11 mouse cellular contexts compared by ENCODE assay signal in the genomic region with DNA sequence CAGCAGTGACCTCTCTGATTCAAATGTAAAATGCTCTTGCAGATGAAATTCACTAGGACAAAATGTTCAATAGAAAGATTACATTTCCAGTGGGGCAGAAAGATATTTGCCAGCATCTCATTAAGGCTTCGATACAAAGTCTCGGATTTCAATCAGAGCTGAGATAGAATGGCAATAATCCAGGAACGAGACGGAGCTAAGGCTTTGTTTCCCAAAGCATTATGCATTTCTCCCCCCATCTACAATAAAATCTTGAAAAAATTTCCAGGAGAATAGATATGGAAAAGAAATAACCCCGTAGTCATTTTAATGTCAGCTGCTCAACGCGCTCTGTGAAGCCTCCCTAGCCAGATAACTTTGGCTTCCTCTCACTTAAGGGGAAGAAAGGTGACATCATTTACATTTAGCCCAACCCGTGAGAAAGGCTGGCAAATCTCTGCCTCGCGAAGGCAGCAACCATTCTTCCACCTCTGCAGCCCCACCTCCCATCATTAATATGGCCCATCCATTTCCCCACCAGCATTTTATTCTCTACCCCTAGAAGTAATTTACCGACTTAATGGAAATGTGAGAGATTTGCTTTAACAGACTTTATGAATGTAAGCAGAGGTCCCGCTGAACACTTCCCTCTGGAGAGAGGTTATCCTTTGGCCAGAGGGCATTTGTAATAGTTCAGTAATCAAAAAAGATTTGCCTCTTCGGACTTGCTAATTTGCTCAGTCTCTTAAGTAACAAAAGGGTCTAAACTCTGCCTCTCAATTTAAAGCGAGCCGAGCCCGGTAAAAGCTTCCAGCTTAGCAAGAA. TPM values are rescaled to one million over a fixed set of nuclear protein-coding genes. Genes with fewer than 3 reads are reported as not detected.
DNase-seq lines count a peak whose midpoint lies in the region; ATAC-seq lines count a peak whose summit lies in the region.
"Had no signal": no experiment of that assay in that cellular context is flagged by ENCODE, and none has a peak within 500 bp of the region (broad histone marks: within the 10 kb centered on the region; RNA-seq: fewer than 3 reads in every experiment).

No protein-coding gene starts in this region.

- H3K9ac ChIP-seq in heart, embryonic 14.5 days (ENCODE audit: low read length) = no peak overlapping the region
- H3K9ac ChIP-seq in forebrain, embryonic 11.5 days (ENCODE audit: low read length) = peak overlapping the region; percentile 5

- H3K4me2 ChIP-seq in heart, embryonic 14.5 days (ENCODE audit: low read length) = peak overlapping the region; percentile 50
- peak overlapping the region; percentile 50 for H3K4me2 ChIP-seq in forebrain, embryonic 11.5 days (ENCODE audit: low read depth, low read length, severe bottlenecking)

- peaks cover 4% of the 10 kb centered on the region; the same call in 1 of the 2 replicates for H3K27me3 ChIP-seq in heart, embryonic 14.5 days (ENCODE audit: control insufficient read depth, insufficient read depth, low read length)
- no peaks in the 10 kb centered on the region for H3K27me3 ChIP-seq in forebrain, embryonic 11.5 days (ENCODE audit: control insufficient read depth, insufficient read depth, low read length)
- H3K27me3 ChIP-seq in midbrain, embryonic 10.5 days (ENCODE audit: low read depth, poor library complexity, severe bottlenecking) = peaks cover 10% of the 10 kb centered on the region; the same call in 1 of the 2 replicates

- no peak for DNase-seq in heart, adult 9 months (ENCODE audit: low spot score in 2 of 2)
- DNase-seq in ES-CJ7 (ENCODE audit: low read depth, low spot score) = peak; percentile 19
- DNase-seq in forebrain, embryonic 11.5 days (ENCODE audit: low spot score) = peak; percentile 55
- peak; percentile 21 for DNase-seq in midbrain, embryonic 10.5 days (ENCODE audit: low spot score)
- DNase-seq in right cerebral cortex, postnatal 10 days (ENCODE audit: low spot score in 2 of 2) = no peak
- no peak for DNase-seq in left cerebral cortex, postnatal 36 days (ENCODE audit: low spot score in 2 of 2)
- DNase-seq: cerebellum, adult 11-12 months; gastrocnemius, postnatal 10 days had no signal

- no peak overlapping the region for H3K27ac ChIP-seq in heart, embryonic 14.5 days (replicated peaks in 1 of 2; ENCODE audit: control insufficient read depth in 1 of 2, insufficient read depth in 1 of 2, low read depth in 2 of 2, low read length in 2 of 2)
- peak overlapping the region; percentile 20 for H3K27ac ChIP-seq in forebrain, embryonic 11.5 days (ENCODE audit: low read depth, low read length)
- H3K27ac ChIP-seq in midbrain, embryonic 10.5 days (replicated peaks) = peak overlapping the region; percentile 4

- ATAC-seq in heart, embryonic 14.5 days (ENCODE audit: insufficient number of reproducible peaks, insufficient read depth, low FRiP score, low read depth) = no peak
- ATAC-seq in forebrain, embryonic 11.5 days (replicated peaks; ENCODE audit: low FRiP score) = 0 out of 2 replicates have a peak, but pooled peaks have one; percentile 33
- no peak for ATAC-seq in granulocyte monocyte progenitor cell, adult 5-6 weeks (replicated peaks; ENCODE audit: poor library complexity, severe bottlenecking)
- ATAC-seq: CD4-positive, CD25-positive, alpha-beta regulatory T cell, adult 4 months had no signal

- H3K4me3 ChIP-seq in heart, embryonic 14.5 days (ENCODE audit: control insufficient read depth in 1 of 2, insufficient read depth in 1 of 2, low read depth in 1 of 2, low read length in 2 of 2) = no peak overlapping the region
- H3K4me3 ChIP-seq in forebrain, embryonic 11.5 days (ENCODE audit: low read depth, low read length) = peak overlapping the region; percentile 3; the same call in 1 of the 2 replicates
- peak overlapping the region; percentile 41 for H3K4me3 ChIP-seq in midbrain, embryonic 10.5 days

- peaks cover 9 to 12% of the 10 kb centered on the region in 2 experiments for H3K4me1 ChIP-seq in heart, embryonic 14.5 days (ENCODE audit: control insufficient read depth in 2 of 2, insufficient read depth in 2 of 2, low read length in 2 of 2)
- H3K4me1 ChIP-seq in forebrain, embryonic 11.5 days (replicated peaks; ENCODE audit: control insufficient read depth, insufficient read depth, low read length) = peaks cover 8% of the 10 kb centered on the region; the same call in 1 of the 2 replicates
- peaks cover 30% of the 10 kb centered on the region for H3K4me1 ChIP-seq in midbrain, embryonic 10.5 days

- H3K36me3 ChIP-seq in heart, embryonic 14.5 days (ENCODE audit: control insufficient read depth, insufficient read depth, low read length) = no peaks in the 10 kb centered on the region
- H3K36me3 ChIP-seq in forebrain, embryonic 11.5 days (ENCODE audit: control insufficient read depth, insufficient read depth, low read length) = no peaks in the 10 kb centered on the region
- no peaks in the 10 kb centered on the region for H3K36me3 ChIP-seq in midbrain, embryonic 10.5 days

- intact Hi-C loops in left cerebral cortex, postnatal 36 days (cut with DNase I) = no loop called here

- 27% methylated on average over 16 of the region's 16 CpGs for WGBS in heart, embryonic 14.5 days
- 8% methylated on average over 16 of the region's 16 CpGs for WGBS in forebrain, embryonic 11.5 days
- 24% methylated on average over 16 of the region's 16 CpGs for WGBS in midbrain, embryonic 10.5 days

- no peaks in the 10 kb centered on the region for H3K9me3 ChIP-seq in heart, embryonic 14.5 days (ENCODE audit: control insufficient read depth, low read length)
- H3K9me3 ChIP-seq in forebrain, embryonic 11.5 days (ENCODE audit: control insufficient read depth, low read length) = no peaks in the 10 kb centered on the region
- no peaks in the 10 kb centered on the region for H3K9me3 ChIP-seq in midbrain, embryonic 10.5 days (replicated peaks)

RNA-seq across cellular contexts. Expression of a gene that starts 19.9 kb away (rescaled TPM):
- 73.3 and 73.4 TPM in 2 replicates for polyA plus RNA-seq in heart, embryonic 14.5 days (2014; fragmentation: Nextera tagmentation; extraction: Ambion mirVana)
- polyA plus RNA-seq in forebrain, embryonic 11.5 days (2014; fragmentation: Nextera tagmentation; extraction: Ambion mirVana) = 156 and 161 TPM in 2 replicates
- 118 and 143 TPM in 2 replicates for polyA plus RNA-seq in midbrain, embryonic 10.5 days (2016; fragmentation: Nextera tagmentation; extraction: Ambion mirVana)
- 52.7 and 69.3 TPM in 2 replicates for total RNA-seq in granulocyte monocyte progenitor cell, adult 5-6 weeks (2014; fragmentation: Nextera tagmentation)
- total RNA-seq in granulocyte monocyte progenitor cell, adult 5-6 weeks (2017) = 75.0 and 78.3 TPM in 2 replicates
- total RNA-seq in left cerebral cortex, postnatal 36 days (2021) = 100 to 1,000 TPM; 115 to 142 TPM

Comparison
In these comparisons a context has a peak if more than half of its experiments do, and no peak if none do; other contexts are left out.
1. H3K27ac ChIP-seq: peak in forebrain, embryonic 11.5 days (single experiment) and midbrain, embryonic 10.5 days (single experiment); none in heart, embryonic 14.5 days (0 of 2).
2. H3K4me3 ChIP-seq: peak in forebrain, embryonic 11.5 days (single experiment) and midbrain, embryonic 10.5 days (single experiment); none in heart, embryonic 14.5 days (0 of 2).
3. DNase-seq: peak in ES-CJ7 (single experiment), forebrain, embryonic 11.5 days (single experiment) and midbrain, embryonic 10.5 days (single experiment); none in heart, adult 9 months (0 of 2), right cerebral cortex, postnatal 10 days (0 of 2) and left cerebral cortex, postnatal 36 days (0 of 2).